Mouse (Mus musculus): ENCODE measurements at regions not wholly inside any gene's neighbourhood (a gene's known extent, or its start where the extent isn't known, plus 50 kb on each side); places are given as distances from the start of the nearest gene placed in this dataset.
"Not testable (repeated sequence)": the region's sequence is repeated elsewhere in the genome, so short reads cannot be mapped to it uniquely, and the experiment has no call there.

DNA sequence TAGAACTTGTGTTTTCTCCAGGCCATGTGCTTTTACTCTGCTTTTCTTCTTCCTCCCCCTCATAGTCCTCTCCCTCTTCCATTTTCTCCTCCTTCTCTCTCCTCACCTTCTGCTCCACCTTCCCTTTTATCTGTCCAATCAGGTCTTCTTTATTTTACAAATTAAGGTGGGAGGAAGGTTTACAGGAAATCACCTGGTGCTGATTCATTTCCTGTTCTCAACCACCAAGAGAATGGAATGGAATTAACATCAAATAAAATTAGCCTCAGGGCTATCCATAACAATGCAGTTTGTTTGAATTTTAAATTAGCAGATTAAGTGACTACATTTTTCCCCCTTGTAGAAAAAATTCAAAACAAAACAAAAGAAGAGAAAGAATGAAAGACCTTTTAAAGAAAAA lies 414.3 kb upstream of the Slc39a10 start:
- DNase-seq (ENCODE audit: low spot score in 2 of 2), result no peak

- no peak for DNase-seq (ENCODE audit: low spot score in 2 of 2)
These were observed 406.7 kb upstream of the Slc39a10 start for GRCm38 (mm10) chr1:47299311-47299710.

- no peak for DNase-seq (ENCODE audit: low spot score in 2 of 2)
These were observed 393.0 kb upstream of the Slc39a10 start for GRCm38 (mm10) chr1:47285639-47286038.

GRCm38 (mm10) chr1:47278321-47279020 lies 385.8 kb upstream of the Slc39a10 start:
- DNase-seq (ENCODE audit: low spot score in 2 of 2), result no peak

DNA sequence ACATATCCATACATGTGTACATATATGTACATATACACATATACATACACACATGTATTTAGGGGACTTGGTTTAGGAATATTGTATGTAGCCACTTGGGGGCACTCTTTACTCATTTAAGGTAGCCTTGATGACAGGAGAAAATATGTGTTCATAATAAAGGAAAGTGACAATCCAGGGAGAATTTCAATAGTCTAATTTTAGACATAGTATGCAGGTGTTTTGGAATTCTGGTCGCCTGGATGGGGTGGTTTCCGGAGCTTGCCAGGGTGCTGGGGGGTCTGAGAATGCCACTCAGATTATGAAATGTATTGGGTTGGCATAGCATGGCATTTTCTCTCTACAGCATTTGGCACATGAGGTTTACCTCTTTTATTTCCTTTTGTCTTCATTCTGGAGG lies 385.2 kb upstream of the Slc39a10 start:
- DNase-seq (ENCODE audit: low spot score in 2 of 2), result peak; percentile 11 to 17

GRCm38 (mm10) chr1:47272131-47272530 lies 379.5 kb upstream of the Slc39a10 start:
- no peak for DNase-seq (ENCODE audit: low spot score in 2 of 2)

DNA sequence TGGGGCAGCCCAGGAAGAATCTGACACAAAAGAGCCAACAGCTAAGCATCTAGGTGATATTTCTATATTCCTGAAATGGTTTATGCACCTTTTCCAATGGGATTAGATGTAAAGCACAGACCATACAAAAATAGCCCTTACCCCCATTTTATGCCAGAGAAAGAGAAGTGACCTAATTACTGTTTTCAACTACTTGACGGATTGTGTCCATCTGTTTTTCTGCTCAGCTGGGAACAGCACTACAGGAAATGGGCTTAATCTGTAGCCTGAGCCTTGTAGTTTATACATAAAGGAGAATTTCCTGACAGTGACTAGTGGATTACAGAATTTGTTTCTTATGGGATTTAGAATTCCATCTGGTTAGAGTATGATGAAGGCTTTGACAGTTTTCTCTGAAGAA lies 371.0 kb upstream of the Slc39a10 start:
- DNase-seq (ENCODE audit: low spot score in 2 of 2), result no peak

DNA sequence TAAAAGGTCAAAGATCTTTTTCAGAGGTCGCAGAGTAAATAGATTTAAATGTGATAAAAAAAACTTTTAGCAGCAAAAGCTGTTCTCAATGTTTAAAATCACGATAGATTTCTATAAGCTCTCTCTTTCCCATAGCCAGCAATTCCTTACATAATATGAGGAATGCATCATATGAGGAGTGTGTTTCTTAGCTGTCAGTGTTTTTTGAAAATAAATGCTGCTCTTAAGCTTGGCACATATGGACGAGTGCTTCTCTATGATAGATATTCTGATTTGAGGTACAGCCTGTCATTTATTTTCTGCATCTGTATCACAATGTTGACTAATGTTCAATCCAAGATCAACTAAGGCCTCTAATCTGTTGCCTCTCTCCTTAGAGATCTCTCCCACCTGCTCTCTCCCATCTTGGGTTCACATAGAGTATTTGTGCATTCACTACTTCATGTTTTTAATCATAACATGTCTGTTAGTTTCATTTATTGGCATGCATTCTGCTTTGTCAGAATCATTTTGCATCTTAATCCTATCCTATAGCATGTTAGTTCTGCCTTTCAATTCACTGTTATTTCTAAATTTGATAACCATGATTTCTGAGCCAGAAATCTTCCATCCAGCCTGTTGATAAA lies 369.0 kb upstream of the Slc39a10 start:
- DNase-seq (ENCODE audit: low spot score in 2 of 2), result no peak

- DNase-seq (ENCODE audit: low spot score in 2 of 2), result not testable (repeated sequence)
These were observed 358.1 kb upstream of the Slc39a10 start for GRCm38 (mm10) chr1:47250706-47251105.

GRCm38 (mm10) chr1:47217088-47217487 lies 324.4 kb upstream of the Slc39a10 start:
- no peak for DNase-seq (ENCODE audit: low spot score in 2 of 2)

- no peak for DNase-seq (ENCODE audit: low spot score in 2 of 2)
These were observed 323.9 kb upstream of the Slc39a10 start for GRCm38 (mm10) chr1:47216419-47217002.

GRCm38 (mm10) chr1:47213476-47213875 lies 320.8 kb upstream of the Slc39a10 start:
- no peak for DNase-seq (ENCODE audit: low spot score in 2 of 2)

DNA sequence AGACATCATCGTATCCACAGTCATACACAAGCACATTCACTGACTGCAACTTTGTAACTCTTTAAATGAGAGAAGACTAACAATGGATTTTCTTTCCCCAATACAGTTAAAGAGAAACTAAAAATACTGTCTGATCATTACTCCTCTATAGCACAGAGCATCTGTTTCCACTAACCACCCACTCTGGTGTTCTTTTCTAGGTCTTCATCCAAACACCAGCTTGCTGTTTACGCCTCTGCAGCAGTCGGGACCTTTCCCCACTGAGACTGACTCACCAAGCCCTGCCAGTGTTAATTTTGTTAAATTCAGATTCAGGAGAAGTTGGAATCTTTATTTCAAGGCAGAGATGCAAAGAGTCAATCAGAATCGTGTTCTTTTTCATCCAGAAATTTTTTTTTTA lies 300.3 kb upstream of the Slc39a10 start:
- peak; percentile 54 to 79 for DNase-seq (ENCODE audit: low spot score in 2 of 2)

- no peak for DNase-seq (ENCODE audit: low spot score in 2 of 2)
These were observed 271.8 kb upstream of the Slc39a10 start for GRCm38 (mm10) chr1:47164417-47164816.

- DNase-seq (ENCODE audit: low spot score in 2 of 2), result no peak
These were observed 271.3 kb upstream of the Slc39a10 start for GRCm38 (mm10) chr1:47163808-47164410.

DNA sequence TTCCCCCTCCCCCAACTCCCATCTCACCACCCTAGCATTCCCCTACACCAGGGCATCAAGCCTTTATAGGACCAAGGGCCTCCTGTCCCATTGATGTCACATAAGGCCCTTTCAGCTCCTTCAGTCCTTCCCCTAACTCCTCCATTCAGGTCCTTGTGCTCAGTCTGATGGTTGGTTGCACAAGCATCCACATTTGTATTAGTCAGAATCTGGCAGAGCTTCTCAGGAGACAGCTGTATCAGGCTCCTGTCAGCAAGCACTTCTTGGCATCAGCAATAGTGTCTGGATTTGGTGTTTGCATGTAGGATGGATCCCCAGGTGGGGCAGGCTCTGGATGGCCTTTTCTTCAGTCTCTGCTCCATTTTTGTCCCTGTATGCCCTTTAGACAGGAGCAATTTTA lies 237.4 kb upstream of the Slc39a10 start:
- peak; percentile 14 to 33 for DNase-seq (ENCODE audit: low spot score in 2 of 2)

DNA sequence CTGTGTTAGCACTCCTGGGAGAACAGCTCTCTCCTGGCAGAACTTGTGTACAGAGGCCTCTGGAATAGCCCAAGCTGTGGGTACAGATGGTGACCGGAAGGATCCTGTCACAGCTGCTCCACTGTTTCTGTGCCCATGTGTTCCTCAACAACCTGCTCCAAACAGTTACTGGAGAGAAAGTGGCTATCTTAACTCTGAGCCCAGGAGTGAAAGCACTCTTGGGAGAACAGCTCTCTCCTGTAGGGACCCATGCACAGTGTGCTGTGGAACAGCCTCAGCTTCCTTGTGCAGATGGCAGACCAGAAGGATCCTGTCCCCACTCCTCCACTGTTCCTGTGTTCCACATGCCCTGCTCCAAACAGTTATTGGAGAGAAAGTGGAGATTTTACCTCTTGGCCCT lies 227.0 kb upstream of the Slc39a10 start:
- peak; percentile 53 to 62 for DNase-seq (ENCODE audit: low spot score in 2 of 2)

GRCm38 (mm10) chr1:47116681-47117080 lies 224.0 kb upstream of the Slc39a10 start:
- not testable (repeated sequence) for DNase-seq (ENCODE audit: low spot score in 2 of 2)

DNA sequence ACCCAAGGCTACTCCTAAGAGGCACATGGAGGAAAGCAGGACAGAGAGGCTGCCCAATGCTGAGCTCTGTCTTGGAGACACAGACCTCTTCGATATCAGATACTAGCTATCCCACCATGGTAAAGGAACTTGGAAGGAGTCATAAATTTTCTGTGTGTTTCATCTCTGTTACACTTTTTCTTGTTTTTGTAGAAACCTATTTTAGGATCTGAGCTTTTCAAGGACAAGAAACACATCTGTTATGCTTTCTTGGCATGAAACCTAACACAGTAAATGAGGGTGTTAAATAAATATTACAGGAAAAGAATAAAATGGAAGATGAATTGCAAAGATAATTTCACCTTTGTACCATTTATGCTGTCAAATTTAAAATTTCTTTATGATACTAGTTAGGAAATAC lies 219.8 kb upstream of the Slc39a10 start:
- no peak for DNase-seq (ENCODE audit: low spot score in 2 of 2)

DNA sequence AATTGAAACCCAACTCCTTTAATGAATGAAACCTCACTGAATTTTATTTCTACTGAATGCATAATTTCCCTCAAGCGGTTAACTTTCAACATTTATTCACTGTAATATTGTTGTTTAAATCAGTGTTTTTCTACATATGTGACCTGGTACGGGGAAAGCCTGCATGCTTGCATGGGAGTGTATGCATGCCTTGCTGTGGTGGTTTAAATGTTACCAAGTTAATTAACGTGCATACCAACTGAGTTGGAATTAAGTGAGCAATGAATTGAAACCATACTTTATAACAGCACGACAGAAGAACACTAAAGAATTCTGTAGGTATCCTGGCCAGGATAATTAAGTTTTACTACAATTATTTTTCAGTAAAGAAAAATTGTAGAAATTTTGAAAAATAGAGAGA lies 211.4 kb upstream of the Slc39a10 start:
- DNase-seq (ENCODE audit: low spot score in 2 of 2), result no peak

DNA sequence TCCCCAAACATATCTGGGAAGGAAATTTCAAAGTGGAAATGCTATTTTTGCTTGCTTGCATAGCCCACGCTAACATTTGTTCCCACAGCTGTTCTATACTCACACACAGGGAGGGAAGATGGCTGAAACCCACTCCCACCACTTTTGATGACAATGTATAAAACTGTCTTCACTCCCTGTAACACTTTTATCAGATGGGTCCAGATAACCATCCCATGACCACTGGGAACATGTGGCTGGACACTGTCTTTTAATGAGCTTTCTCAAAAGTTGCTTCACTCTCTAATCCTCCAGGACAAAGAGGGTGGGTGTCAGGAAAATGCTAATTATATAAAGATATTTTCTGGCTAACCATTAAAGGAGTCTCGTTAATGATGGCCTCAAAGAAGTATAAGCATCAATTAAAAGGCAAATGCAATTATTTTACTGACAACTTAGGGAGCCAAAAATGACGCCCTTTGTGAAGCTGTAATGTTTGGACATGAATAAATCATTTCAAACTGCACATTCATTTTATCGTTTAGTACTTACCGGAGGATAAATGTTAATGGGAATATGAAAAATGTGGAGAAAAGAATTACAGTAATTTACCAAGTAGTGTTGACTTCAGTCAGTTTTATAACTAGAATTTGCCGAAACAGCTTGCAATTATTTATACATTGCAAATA lies 210.8 kb upstream of the Slc39a10 start:
- DNase-seq (ENCODE audit: low spot score in 2 of 2), result peak; percentile 17 to 37

Data from layer of hippocampus, adult 8-10 months (tissue).